Mouse (Mus musculus) midbrain, embryonic 14.5 days (tissue): ENCODE results near the gene Zmynd15. TPM values are rescaled to one million over a fixed set of nuclear protein-coding genes. Genes with fewer than 3 reads are reported as not detected.
A peak's percentile ranks its signal among the peaks of the same experiment; 100 is the strongest.
"Not testable (repeated sequence)": the region's sequence is repeated elsewhere in the genome, so short reads cannot be mapped to it uniquely, and the experiment has no call there.

Source experiments
- ATAC-seq: fragments of 200-750 bp; cut with Nextera tagmentation; 2 replicates; pipeline ENCODE4 v1.8.0; 2017; ENCODE audit warnings: moderate number of reproducible peaks, moderate library complexity; ENCODE audit not compliant: low FRiP score, low TSS enrichment
- DNase-seq: peaks from one replicate; pipeline ENCODE4 v3.0.0-alpha.2; 2015
- H3K27ac ChIP-seq: fragments of 300-500 bp; sonication (generic); replicated peaks from 2 replicates; pipeline ENCODE4 v1.5.1; 2014; ENCODE audit warnings: mild to moderate bottlenecking, low read depth, low read length, moderate library complexity
- H3K27me3 ChIP-seq: fragments of 300-500 bp; sonication (generic); 2 replicates; pipeline ENCODE4 v1.6.1; 2014; ENCODE audit warnings: low read length, control low read depth, mixed read lengths; ENCODE audit not compliant: control insufficient read depth, insufficient read depth
- H3K36me3 ChIP-seq: fragments of 300-500 bp; sonication (generic); 2 replicates; pipeline ENCODE4 v1.6.1; 2014; ENCODE audit warnings: low read length, control low read depth; ENCODE audit not compliant: control insufficient read depth, insufficient read depth
- H3K4me1 ChIP-seq: fragments of 300-500 bp; sonication (generic); 2 replicates; pipeline ENCODE4 v1.6.1; 2014; ENCODE audit warnings: mild to moderate bottlenecking, antibody characterized with exemption, low read length, control low read depth; ENCODE audit not compliant: control insufficient read depth, insufficient read depth
- H3K4me2 ChIP-seq: fragments of 300-500 bp; sonication (generic); 2 replicates; pipeline ENCODE4 v1.6.1; 2014; ENCODE audit warnings: mild to moderate bottlenecking, low read length, moderate library complexity
- H3K4me3 ChIP-seq: fragments of 300-500 bp; sonication (generic); replicated peaks from 2 replicates; pipeline ENCODE4 v1.5.1; 2014; ENCODE audit warnings: low read depth, low read length
- H3K9ac ChIP-seq: fragments of 300-500 bp; sonication (generic); replicated peaks from 2 replicates; pipeline ENCODE4 v1.6.1; 2014; ENCODE audit warnings: mild to moderate bottlenecking, low read length, moderate library complexity
- H3K9me3 ChIP-seq: fragments of 300-500 bp; sonication (generic); 2 replicates; pipeline ENCODE4 v1.6.1; 2016; ENCODE audit warnings: low read length, control low read depth, mixed read lengths; ENCODE audit not compliant: control insufficient read depth
- WGBS: fragments of 180-500 bp; shearing (Covaris S2); extraction: QIAGEN DNeasy Blood & Tissue Kit; methylation state at CpG from one replicate; pipeline ENCODE4 v1.1.7; 2014; 5-methylcytosine and 5-hydroxymethylcytosine counted together
- polyA plus RNA-seq: library from polyadenylated mRNA; unstranded; fragments of >200 nt; fragmentation: Nextera tagmentation; extraction: Ambion mirVana; gene quantifications from 2 replicates; pipeline ENCODE4 v1.2.1, GENCODE M21; 2014

The Zmynd15 gene
- polyA plus RNA-seq, 1 experiment from 2014 or later, result 0.24 TPM

DNA sequence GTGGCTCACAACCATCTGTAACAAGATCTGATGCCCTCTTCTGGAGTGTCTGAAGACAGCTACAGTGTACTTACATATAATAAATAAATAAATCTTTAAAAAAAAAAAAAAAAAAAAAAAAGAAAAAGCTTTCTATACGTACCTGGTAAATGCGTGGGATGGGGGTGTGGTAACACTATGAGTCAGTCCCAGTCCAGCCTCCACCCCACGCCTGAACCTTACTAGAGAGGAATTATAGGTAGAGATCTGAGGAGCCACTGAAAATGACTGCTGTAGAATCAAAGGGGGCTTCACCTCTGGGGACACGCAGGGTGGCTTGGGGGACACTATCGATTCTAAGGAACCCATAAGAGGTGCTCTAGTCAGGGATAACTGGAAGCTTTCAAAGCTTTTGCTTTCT is 14.1 kb downstream of the Zmynd15 start:
- not testable (repeated sequence) for H3K9ac ChIP-seq, H3K4me3 ChIP-seq, H3K4me2 ChIP-seq, H3K9me3 ChIP-seq, H3K4me1 ChIP-seq, ATAC-seq, H3K27ac ChIP-seq, DNase-seq, H3K36me3 ChIP-seq, H3K27me3 ChIP-seq
- 92% methylated on average over 5 of the region's 5 CpGs for WGBS

DNA sequence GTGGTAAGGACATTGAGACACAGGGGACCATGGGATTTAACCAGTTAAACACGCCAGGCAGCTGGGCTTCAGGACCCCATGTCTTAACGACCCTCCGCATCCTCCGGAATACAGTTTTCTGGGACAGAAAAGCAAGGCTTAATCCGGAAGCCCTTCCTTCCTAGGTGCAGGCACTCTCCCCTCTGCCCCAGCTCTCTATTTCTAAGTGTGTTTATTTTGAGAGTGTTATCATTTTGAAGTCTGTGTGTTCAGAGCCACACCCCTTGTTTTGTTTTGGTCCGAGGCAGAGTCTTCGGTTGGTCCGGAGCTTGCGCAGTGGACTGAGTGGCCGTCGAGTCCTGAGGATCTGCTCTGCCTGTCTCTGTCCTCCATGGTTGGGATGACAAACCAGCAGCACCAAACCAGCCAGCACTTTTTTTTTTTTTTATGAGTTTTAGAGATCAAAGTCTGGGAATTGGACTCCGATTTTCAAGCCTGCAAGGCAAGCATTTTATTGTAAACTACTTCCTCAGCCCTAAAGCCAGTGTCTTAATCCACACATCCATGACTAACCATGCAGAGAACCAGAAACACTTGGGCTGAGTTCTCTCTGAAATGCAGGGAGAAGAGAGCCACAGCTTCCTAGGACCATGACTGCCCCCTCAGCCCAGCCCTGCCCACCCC is 15.8 kb downstream of the Zmynd15 start:
- ATAC-seq (no peak), DNase-seq (no peak)
- Histone ChIP-seq H3K4me3 (no peak overlapping the region), H3K27ac (no peak overlapping the region), H3K27me3 (no peaks in the 10 kb centered on the region), H3K9ac (no peak overlapping the region), H3K4me2 (no peak overlapping the region), H3K4me1 (no peaks in the 10 kb centered on the region), H3K36me3 (no peaks in the 10 kb centered on the region), H3K9me3 (no peaks in the 10 kb centered on the region)
- WGBS, result 71% methylated on average over 12 of the region's 12 CpGs

DNA sequence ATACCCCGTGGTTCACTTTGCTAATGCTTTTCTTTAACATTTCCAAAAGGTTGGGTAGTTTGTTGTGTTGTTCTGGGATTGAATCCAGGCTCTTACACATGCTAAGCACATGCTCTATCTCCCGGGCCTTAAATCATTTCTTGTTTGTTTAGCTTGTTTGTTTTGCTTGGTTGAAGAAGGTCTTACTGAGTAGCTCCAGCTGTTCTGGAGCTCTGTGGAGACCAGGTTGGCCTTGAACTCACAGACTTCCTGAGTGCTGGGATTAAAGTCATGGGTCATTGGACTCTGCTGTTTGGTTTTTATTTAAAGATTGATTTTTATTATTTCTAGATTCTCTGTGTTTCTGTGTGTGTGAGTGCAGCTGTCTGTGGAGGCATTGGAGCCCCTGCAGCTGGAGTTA is 26.3 kb downstream of the Zmynd15 start:
- Histone ChIP-seq H3K9me3 (no peaks in the 10 kb centered on the region), H3K4me3 (no peak overlapping the region), H3K4me1 (no peaks in the 10 kb centered on the region), H3K4me2 (no peak overlapping the region), H3K9ac (no peak overlapping the region), H3K27me3 (no peaks in the 10 kb centered on the region), H3K36me3 (no peaks in the 10 kb centered on the region), H3K27ac (no peak overlapping the region)
- 53% methylated on average over 2 of the region's 2 CpGs for WGBS
- DNase-seq (no peak), ATAC-seq (no peak)

DNA sequence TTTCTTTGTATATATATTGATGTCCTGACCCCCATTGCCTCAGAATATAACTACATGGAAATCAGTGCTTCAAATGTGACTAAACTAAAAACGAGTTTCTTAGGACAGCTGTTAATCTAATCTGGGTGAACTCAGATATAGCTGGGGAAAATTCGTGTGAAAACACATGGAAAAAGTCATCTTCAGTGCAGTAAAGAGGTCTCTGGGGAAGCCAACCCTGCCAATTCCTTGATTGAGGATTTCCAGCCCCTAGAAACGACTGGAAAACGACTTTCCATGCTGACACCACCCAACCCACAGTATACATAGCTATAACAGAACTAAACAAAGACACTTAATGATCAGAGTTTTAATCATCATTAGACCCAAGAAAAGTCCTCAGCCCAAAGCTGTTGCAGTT is 28.6 kb downstream of the Zmynd15 start:
- ATAC-seq (no peak), DNase-seq (no peak)
- Histone ChIP-seq H3K36me3 (no peaks in the 10 kb centered on the region), H3K27ac (no peak overlapping the region), H3K9me3 (no peaks in the 10 kb centered on the region; the same call in 1 of the 2 replicates), H3K27me3 (no peaks in the 10 kb centered on the region), H3K4me3 (no peak overlapping the region), H3K4me2 (no peak overlapping the region), H3K9ac (no peak overlapping the region), H3K4me1 (no peaks in the 10 kb centered on the region)
- 55% methylated on average over 4 of the region's 4 CpGs for WGBS

DNA sequence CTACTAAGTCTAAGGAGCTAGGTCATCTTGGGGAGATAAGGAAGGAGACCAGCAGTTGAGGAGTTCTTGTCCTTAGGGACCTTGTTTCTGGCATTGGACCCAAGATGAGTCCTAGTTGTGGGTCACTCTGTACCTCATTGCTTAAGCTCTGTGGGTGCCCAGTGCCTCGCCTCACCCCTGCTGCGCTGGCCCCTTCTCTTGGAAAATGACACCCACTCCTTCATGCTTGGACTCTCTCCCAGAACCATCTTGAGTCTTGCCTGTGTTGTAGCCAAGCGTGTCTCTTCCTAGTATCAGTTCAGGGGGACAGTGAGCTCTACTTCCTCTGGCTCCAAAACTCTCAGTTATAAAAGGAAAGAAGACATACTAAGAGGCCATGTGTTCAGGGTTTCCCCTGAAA is 29.9 kb downstream of the Zmynd15 start:
- Histone ChIP-seq H3K9ac (no peak overlapping the region), H3K4me3 (no peak overlapping the region), H3K4me2 (no peak overlapping the region), H3K36me3 (no peaks in the 10 kb centered on the region), H3K4me1 (no peaks in the 10 kb centered on the region), H3K9me3 (no peaks in the 10 kb centered on the region; the same call in 1 of the 2 replicates), H3K27ac (no peak overlapping the region), H3K27me3 (no peaks in the 10 kb centered on the region)
- DNase-seq (no peak), ATAC-seq (no peak)
- WGBS, result 86% methylated on average over 3 of the region's 3 CpGs

DNA sequence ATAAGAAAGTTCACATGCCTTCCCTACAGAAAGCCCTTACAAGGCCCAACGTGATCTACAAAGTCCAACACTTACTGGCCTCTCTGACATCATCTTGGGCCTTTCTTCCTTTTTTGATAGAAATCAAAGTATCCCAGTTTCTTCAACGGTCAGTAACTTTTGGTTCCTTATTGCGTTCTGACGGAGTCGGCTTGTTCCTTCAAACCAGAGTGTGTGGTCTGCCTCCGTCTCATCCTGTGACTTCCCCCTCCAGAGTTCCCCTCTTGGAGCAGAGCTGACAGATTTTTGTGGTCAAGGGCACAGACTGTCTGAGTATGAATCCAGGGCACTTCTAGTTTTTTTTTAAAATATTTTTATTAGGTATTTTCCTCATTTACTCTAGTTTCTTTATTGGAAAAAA is 30.5 kb downstream of the Zmynd15 start:
- no peaks in the 10 kb centered on the region for H3K27me3 ChIP-seq
- no peaks in the 10 kb centered on the region for H3K36me3 ChIP-seq
- H3K27ac ChIP-seq, result no peak overlapping the region
- H3K4me2 ChIP-seq, result no peak overlapping the region
- no peak overlapping the region for H3K9ac ChIP-seq
- WGBS, result 84% methylated on average over 6 of the region's 6 CpGs
- no peak overlapping the region for H3K4me3 ChIP-seq
- no peaks in the 10 kb centered on the region; the same call in 1 of the 2 replicates for H3K9me3 ChIP-seq
- no peaks in the 10 kb centered on the region for H3K4me1 ChIP-seq
- DNase-seq, result no peak
- no peak for ATAC-seq

DNA sequence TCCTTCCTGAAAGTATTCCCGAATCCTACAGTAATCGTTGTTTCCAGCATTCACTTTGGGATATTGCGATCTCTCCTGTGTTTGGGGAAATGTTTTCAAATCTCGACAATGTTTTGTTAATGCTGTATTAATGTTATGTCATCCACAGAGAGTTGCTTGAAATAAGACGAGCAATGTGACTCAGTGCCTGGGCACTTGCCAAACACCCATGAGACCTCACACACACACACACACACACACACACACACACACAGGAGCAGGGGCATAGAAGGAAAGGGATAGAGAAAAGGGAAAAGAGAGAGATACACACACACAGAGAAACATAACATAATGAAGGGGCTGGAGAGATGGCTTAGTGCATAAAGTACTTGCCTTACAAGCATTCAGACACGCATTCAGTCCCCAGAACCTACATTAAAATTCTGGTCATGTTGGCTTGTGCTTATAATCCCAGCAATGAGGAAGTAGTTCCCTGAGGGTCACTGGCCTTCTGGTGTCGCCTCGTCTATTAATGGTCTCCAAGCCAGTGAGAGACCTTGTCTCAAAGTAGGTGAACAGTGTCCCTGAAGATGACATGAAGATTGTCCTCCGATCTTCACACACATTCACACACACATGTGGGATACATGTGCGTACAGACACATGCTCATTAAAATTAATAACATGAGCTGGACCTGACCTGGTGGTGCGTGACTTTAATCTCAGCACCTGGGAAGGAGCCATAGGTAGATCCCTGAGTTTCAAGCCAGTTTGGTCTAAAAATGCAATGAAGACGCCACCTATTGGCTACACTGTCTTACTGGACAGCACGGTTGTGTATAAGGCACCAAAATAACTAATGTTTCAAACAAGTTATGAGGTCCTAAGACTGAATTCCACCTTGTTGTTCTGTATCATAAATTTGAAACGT is 40.6 kb downstream of the Zmynd15 start:
- DNase-seq (peak; percentile 17), ATAC-seq (no peak)
- Histone ChIP-seq H3K27me3 (no peaks in the 10 kb centered on the region), H3K9ac (no peak overlapping the region), H3K27ac (no peak overlapping the region), H3K4me3 (no peak overlapping the region), H3K4me1 (no peaks in the 10 kb centered on the region), H3K9me3 (no peaks in the 10 kb centered on the region), H3K36me3 (no peaks in the 10 kb centered on the region), H3K4me2 (no peak overlapping the region)
- WGBS, result 67% methylated on average over 14 of the region's 14 CpGs

DNA sequence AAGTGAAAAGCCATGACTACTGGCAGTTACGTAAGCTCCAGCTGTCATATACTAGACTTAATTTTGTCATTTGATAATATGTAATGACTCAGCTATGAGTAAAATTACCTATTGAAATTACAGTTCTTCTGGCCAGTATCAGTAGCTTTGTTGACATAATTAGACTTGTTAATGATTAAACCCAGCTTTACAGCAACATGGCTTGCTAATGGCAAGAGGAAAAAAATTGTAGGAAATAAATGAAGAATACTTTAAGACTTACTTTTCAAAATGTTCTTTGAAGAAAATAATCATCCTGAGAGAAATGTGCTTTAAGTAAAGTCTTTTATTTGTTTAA is 41.2 kb downstream of the Zmynd15 start:
- 94% methylated on average over 1 of the region's 1 CpGs for WGBS
- DNase-seq (no peak), ATAC-seq (no peak)
- Histone ChIP-seq H3K4me2 (no peak overlapping the region), H3K9ac (no peak overlapping the region), H3K36me3 (no peaks in the 10 kb centered on the region), H3K4me1 (no peaks in the 10 kb centered on the region), H3K9me3 (no peaks in the 10 kb centered on the region), H3K4me3 (no peak overlapping the region), H3K27me3 (no peaks in the 10 kb centered on the region), H3K27ac (no peak overlapping the region)

DNA sequence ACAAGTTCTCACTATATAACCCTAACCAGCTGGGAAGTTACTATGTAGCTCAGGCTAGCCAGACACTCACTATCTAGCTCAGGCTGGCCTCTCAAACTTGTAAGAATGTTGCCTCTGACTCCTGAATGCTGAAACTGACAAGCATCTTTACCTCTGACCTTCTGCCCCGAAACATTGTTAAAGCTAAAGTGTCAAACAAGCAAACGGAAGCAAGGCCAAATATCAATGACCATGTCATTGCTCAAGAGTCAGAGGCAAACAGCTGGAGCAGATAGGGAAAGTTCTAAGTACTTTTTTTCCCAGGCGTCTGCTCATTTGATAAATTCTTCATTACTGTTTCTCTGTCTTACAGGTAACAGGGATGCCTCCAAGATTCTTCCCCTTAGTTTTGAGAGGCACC is 42.8 kb downstream of the Zmynd15 start:
- ATAC-seq, result no peak
- Histone ChIP-seq H3K27me3 (no peaks in the 10 kb centered on the region), H3K9ac (no peak overlapping the region), H3K9me3 (no peaks in the 10 kb centered on the region), H3K4me3 (no peak overlapping the region), H3K4me1 (no peaks in the 10 kb centered on the region), H3K27ac (no peak overlapping the region), H3K4me2 (no peak overlapping the region), H3K36me3 (no peaks in the 10 kb centered on the region)
- DNase-seq, result no peak
- WGBS, result 76% methylated on average over 3 of the region's 3 CpGs
